Mouse (Mus musculus): Measurements from ENCODE around the gene Arhgef1. TPM values are rescaled to one million over a fixed set of nuclear protein-coding genes. Genes with fewer than 3 reads are reported as not detected.
A peak's percentile ranks its signal among the peaks of the same experiment; 100 is the strongest.

The Arhgef1 gene
- polyA plus RNA-seq, 1 experiment from 2014 or later, result 101 TPM

GRCm38 (mm10) chr7:24907211-24907748 is 4.6 kb downstream of the Arhgef1 start:
- ATAC-seq (replicated peaks; ENCODE audit: low FRiP score), result no peak
- Histone ChIP-seq H3K27me3 (no peaks in the 10 kb centered on the region), H3K9ac (0 out of 2 replicates have a peak overlapping the region, but pooled peaks have one; percentile 10), H3K4me2 (peak overlapping the region; percentile 29), H3K4me3 (replicated peaks) (no peak overlapping the region), H3K36me3 (peaks cover 45% of the 10 kb centered on the region), H3K27ac (peak overlapping the region; percentile 38), H3K9me3 (replicated peaks) (no peaks in the 10 kb centered on the region), H3K4me1 (peaks cover 43% of the 10 kb centered on the region)
- 25% methylated on average over 13 of the region's 13 CpGs for WGBS

DNA sequence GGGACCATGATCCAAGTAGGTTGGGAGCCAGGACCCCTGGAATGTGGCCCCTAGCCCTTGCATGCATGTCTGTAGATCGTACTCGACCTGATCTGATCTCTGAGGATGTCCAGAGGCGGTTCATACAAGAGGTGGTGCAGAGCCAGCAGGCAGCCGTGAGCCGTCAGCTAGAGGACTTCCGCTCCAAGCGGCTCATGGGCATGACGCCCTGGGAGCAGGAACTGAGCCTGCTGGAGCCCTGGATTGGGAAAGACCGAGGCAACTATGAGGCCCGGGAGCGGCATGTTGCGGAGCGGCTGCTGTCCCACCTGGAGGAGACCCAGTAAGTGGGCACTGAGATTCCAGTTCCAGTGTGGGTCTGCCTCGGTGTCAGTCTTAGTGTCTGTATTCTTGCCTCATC is 9.8 kb downstream of the Arhgef1 start:
- no peak for ATAC-seq (replicated peaks; ENCODE audit: low FRiP score)
- H3K4me2 ChIP-seq, result no peak overlapping the region
- no peaks in the 10 kb centered on the region for H3K27me3 ChIP-seq
- H3K36me3 ChIP-seq, result peaks cover 68% of the 10 kb centered on the region
- 93% methylated on average over 14 of the region's 14 CpGs for WGBS
- H3K9me3 ChIP-seq (replicated peaks), result no peaks in the 10 kb centered on the region
- H3K4me3 ChIP-seq (replicated peaks), result no peak overlapping the region
- no peak overlapping the region for H3K27ac ChIP-seq
- no peak overlapping the region for H3K9ac ChIP-seq
- H3K4me1 ChIP-seq, result peaks cover 3% of the 10 kb centered on the region

GRCm38 (mm10) chr7:24918763-24919323 is 16.1 kb downstream of the Arhgef1 start:
- Histone ChIP-seq H3K27me3 (no peaks in the 10 kb centered on the region), H3K4me1 (no peaks in the 10 kb centered on the region), H3K9me3 (replicated peaks) (no peaks in the 10 kb centered on the region), H3K4me2 (no peak overlapping the region), H3K4me3 (replicated peaks) (no peak overlapping the region), H3K9ac (no peak overlapping the region), H3K36me3 (peaks cover 73% of the 10 kb centered on the region), H3K27ac (no peak overlapping the region)
- ATAC-seq (replicated peaks; ENCODE audit: low FRiP score), result no peak; the same call in 1 of the 2 replicates
- WGBS, result 88% methylated on average over 20 of the region's 20 CpGs

GRCm38 (mm10) chr7:24919728-24920127 is 17.0 kb downstream of the Arhgef1 start:
- Histone ChIP-seq H3K36me3 (peaks cover 82% of the 10 kb centered on the region), H3K27me3 (no peaks in the 10 kb centered on the region), H3K9ac (no peak overlapping the region), H3K4me1 (no peaks in the 10 kb centered on the region), H3K27ac (no peak overlapping the region), H3K4me2 (no peak overlapping the region), H3K9me3 (replicated peaks) (no peaks in the 10 kb centered on the region), H3K4me3 (replicated peaks) (no peak overlapping the region)
- no peak for ATAC-seq (replicated peaks; ENCODE audit: low FRiP score)
- 88% methylated on average over 9 of the region's 9 CpGs for WGBS

GRCm38 (mm10) chr7:24930475-24930874 is 27.8 kb downstream of the Arhgef1 start:
- H3K4me3 ChIP-seq (replicated peaks), result no peak overlapping the region
- H3K9me3 ChIP-seq (replicated peaks), result no peaks in the 10 kb centered on the region
- WGBS, result 51% methylated on average over 6 of the region's 6 CpGs
- peaks cover 19% of the 10 kb centered on the region for H3K36me3 ChIP-seq
- no peak overlapping the region for H3K4me2 ChIP-seq
- ATAC-seq (replicated peaks; ENCODE audit: low FRiP score), result no peak
- no peak overlapping the region for H3K27ac ChIP-seq
- H3K9ac ChIP-seq, result no peak overlapping the region
- peaks cover 72% of the 10 kb centered on the region for H3K27me3 ChIP-seq
- peaks cover 32% of the 10 kb centered on the region for H3K4me1 ChIP-seq

DNA sequence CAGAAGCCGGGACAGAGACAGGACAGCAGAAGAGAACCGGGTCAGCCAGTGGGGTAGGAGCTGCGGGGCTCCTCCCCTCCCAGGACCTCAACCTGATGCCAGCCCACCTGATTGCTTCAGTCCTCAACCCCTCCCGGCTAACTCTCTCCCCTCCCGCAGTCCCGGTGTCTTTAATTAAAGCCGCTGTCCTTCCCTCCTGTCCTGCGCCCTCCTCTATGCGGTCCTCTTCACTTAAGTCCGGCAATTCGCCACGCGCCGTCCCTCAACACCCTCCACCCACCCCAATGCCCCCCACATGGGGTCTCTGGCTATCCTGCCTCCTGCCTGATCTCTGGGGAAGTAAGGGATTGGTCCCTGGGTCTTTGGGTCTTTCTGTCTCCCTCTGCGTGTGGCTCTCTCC is 28.9 kb downstream of the Arhgef1 start:
- Histone ChIP-seq H3K36me3 (peaks cover 7% of the 10 kb centered on the region; the same call in 1 of the 2 replicates), H3K27me3 (peaks cover 82% of the 10 kb centered on the region), H3K9me3 (replicated peaks) (no peaks in the 10 kb centered on the region), H3K27ac (no peak overlapping the region), H3K4me2 (no peak overlapping the region), H3K4me3 (replicated peaks) (no peak overlapping the region), H3K9ac (no peak overlapping the region), H3K4me1 (peaks cover 32% of the 10 kb centered on the region)
- WGBS, result 1% methylated on average over 15 of the region's 15 CpGs
- no peak for ATAC-seq (replicated peaks; ENCODE audit: low FRiP score)

DNA sequence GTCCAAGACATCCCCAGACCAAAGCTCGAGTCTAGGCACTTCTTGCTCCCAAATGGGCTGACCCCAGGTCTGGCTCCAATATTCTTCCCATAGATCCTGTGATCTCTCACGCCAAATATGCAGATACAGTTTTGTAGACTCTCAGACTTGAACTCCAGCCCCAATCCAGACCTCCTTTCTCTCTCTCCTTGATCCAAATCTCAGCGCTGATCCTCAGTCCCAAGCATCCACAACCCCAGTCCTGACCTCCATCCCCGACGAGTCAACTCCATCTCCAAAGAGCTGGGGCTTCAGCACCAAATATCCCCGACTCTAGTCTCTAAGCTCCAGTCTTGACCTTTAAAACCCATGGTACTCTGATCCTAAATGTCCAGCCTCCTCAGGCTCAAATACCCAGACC is 40.9 kb downstream of the Arhgef1 start:
- H3K4me1 ChIP-seq, result peaks cover 14% of the 10 kb centered on the region
- no peak overlapping the region for H3K9ac ChIP-seq
- H3K27ac ChIP-seq, result no peak overlapping the region
- no peak overlapping the region for H3K4me3 ChIP-seq (replicated peaks)
- H3K9me3 ChIP-seq (replicated peaks), result no peaks in the 10 kb centered on the region
- peaks cover 100% of the 10 kb centered on the region for H3K27me3 ChIP-seq
- H3K4me2 ChIP-seq, result no peak overlapping the region; the same call in 1 of the 2 replicates
- 4% methylated on average over 6 of the region's 6 CpGs for WGBS
- no peak for ATAC-seq (replicated peaks; ENCODE audit: low FRiP score)
- no peaks in the 10 kb centered on the region for H3K36me3 ChIP-seq

DNA sequence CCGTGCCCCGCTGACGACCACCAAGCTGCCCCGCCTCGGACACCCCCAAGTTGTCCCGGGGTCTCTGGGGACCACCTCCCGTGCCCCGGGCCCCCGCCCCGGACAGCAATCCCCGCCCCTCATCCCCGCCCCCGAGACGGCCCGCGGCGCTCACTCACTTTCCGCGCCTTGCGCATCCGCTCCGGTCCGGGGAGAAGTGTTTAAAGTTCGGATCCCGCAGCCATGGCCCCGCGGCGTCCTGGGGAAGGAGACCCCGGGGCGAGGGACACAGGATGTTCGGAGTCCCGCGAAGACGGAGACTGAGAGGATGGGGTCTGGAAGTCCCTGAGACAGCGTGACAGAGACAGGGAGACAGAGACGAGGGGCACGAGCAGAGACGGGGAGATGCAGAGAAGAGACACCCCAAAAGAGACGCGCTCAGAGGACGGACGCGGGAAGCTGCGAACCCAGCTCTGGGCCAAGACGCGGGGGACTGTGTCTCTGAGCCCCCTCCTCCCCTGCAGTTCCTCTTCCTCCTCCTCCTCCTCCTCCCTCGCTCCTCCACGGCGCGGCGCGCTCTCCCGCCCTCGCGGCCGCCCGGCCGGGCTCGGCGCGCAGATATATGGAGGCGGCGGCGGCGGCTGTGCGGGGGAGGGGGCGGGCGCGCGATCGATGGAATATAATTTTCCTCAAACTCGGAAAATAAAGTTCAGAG is 41.7 kb downstream of the Arhgef1 start, which contains the start of gene Gm4881:
TSS of gene Gm4881 (minus strand) at position 238 of the 694 bp plus-strand sequence.
- Histone ChIP-seq H3K9ac (0 out of 2 replicates have a peak within 1 kb of the TSS, but pooled peaks have one; percentile 5), H3K4me1 (peaks cover 14% of the 10 kb centered on the region), H3K36me3 (no peaks in the 10 kb centered on the region), H3K4me2 (peak within 1 kb of the TSS; percentile 72), H3K9me3 (replicated peaks) (no peaks in the 10 kb centered on the region), H3K27me3 (peaks cover 100% of the 10 kb centered on the region), H3K4me3 (replicated peaks) (peak within 1 kb of the TSS; percentile 40), H3K27ac (no peak within 1 kb of the TSS)
- no peak for ATAC-seq (replicated peaks; ENCODE audit: low FRiP score)
- WGBS, result under 1% methylated on average over 57 of the region's 72 CpGs

DNA sequence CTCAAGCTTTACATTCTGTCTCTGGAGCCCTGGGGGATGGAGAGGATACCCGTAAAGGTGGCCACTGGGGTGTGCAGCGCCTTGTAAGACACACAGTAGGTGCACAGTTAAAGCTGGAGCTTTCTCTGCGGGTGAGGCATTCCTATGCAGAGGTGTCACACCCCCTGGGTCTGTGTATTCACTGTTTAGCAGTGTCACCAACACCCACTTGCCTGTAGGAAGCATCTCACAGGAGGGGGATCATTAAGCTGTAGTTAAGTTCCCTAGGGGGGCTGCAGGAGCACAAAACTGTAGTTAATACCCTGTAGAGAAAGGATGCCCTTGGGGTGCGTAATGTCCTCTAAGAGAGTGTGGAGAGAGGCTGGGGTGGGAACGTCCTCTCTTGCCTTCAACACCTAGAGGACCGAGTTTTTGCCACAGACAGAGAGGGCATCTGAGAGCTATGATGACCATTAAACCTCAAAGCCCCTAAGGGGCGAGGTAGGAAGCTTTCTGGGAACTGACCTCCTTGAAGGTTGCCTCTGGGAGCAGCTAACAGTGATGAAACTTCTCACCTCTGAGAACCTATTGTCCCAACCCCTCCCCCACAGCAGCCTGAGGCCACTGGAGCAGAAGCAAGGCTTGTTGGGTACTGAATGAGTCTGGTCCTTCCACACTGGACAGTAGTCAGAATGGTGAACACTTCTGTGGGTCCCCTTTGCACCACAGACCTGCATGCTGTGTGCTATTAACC is 44.8 kb downstream of the Arhgef1 start:
- Histone ChIP-seq H3K27me3 (peaks cover 100% of the 10 kb centered on the region), H3K27ac (no peak overlapping the region), H3K4me1 (peaks cover 22% of the 10 kb centered on the region), H3K4me3 (replicated peaks) (no peak overlapping the region), H3K9me3 (replicated peaks) (no peaks in the 10 kb centered on the region), H3K9ac (no peak overlapping the region), H3K4me2 (no peak overlapping the region), H3K36me3 (no peaks in the 10 kb centered on the region)
- 5% methylated on average over 7 of the region's 7 CpGs for WGBS
- no peak for ATAC-seq (replicated peaks; ENCODE audit: low FRiP score)

DNA sequence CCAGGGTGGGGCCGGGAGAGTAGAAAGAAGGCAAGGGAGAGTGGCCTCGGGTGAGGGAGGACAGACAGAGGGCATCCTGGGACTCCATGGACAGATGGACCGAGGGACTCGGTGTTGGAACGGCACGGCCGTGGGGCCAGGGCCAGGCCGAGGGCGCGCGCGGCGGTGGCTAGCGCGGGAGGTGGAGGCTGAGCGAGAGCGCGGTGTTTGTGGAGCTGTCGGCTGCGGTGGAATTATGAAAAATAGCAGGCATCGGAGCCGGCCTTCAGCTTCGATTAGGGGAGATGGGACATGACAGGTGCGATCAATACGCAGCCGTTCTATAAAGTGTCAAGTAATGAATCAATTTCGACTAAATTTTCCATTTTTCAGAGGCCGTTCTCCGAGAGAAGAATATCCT is 46.1 kb downstream of the Arhgef1 start:
- Histone ChIP-seq H3K36me3 (no peaks in the 10 kb centered on the region), H3K27me3 (peaks cover 100% of the 10 kb centered on the region), H3K9ac (no peak overlapping the region), H3K4me2 (no peak overlapping the region), H3K9me3 (replicated peaks) (no peaks in the 10 kb centered on the region), H3K4me3 (replicated peaks) (no peak overlapping the region), H3K27ac (no peak overlapping the region), H3K4me1 (peaks cover 18% of the 10 kb centered on the region)
- no peak for ATAC-seq (replicated peaks; ENCODE audit: low FRiP score)
- under 1% methylated on average over 29 of the region's 29 CpGs for WGBS

DNA sequence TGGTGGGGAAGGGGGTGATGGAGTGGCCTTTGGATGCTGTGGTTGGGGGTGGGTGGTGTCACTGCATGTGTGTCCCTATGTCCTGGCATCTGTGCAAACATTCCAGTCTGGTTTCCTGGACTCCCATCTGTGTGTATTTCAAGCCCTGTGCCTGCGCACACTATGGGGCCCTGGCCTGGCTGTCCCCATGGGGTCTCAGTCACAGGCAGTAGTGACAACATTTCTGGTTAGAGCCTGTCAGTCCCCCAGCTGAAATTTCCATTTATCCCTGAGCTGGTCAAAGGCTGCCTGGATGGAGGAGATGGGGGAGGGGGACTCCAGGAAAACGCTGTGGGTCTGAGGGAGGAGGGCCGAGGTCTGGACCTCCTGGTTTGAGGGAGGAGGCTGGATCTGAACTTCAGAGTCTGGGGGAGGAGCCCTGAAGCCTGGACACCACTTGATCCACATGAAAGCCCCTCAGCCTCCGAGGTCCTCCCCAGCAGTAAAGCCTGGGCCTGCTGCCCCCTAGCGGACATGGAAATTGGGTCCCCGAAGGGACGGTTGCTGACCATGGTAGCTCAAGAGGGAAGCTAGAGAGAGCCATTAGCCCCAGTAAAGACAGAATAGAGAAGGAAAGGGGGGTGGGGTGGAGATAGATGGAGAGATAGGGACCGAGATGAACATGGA is 47.4 kb downstream of the Arhgef1 start:
- Histone ChIP-seq H3K4me2 (0 out of 2 replicates have a peak overlapping the region, but pooled peaks have one; percentile 1), H3K27me3 (peaks cover 100% of the 10 kb centered on the region), H3K9ac (no peak overlapping the region), H3K27ac (no peak overlapping the region), H3K4me1 (peaks cover 21% of the 10 kb centered on the region), H3K36me3 (no peaks in the 10 kb centered on the region), H3K9me3 (replicated peaks) (no peaks in the 10 kb centered on the region), H3K4me3 (replicated peaks) (no peak overlapping the region)
- WGBS, result under 1% methylated on average over 8 of the region's 8 CpGs
- peak; percentile 50 for ATAC-seq (replicated peaks; ENCODE audit: low FRiP score)

Measured in kidney, embryonic 15.5 days (tissue).